Mouse (Mus musculus): ENCODE data around the gene Kcnn3.

Gene Kcnn3

DNA sequence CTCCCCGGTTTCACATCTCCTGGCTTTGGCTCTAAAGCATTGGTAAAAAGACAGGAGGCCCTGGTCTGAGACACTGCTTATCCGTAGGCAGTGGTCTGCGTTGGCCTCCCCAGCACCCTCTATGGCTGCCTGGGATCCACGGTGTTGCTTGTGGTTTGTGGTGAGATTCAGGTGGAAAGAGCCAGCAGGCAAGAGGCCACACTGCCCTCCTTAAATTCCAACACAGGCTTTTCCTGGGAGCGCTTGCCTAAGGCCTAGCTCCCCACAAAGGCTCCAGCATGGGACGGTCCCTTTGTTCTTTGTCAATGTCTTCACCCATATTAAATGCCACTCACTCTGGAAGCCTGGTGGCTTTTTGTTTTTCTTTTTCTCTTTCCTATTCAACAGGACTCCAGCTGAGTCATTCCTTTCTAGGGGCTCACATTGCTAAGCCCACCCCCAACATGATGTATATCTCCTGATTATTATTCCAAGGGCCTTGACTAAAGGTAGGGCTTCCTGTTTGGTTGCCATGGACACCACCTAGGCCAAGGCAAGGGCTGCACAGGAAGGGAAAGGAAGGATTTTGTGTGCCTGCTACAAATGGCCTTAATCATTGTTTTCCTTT, 127.4 kb downstream of the Kcnn3 start:
- no peak for TF ChIP-seq GATA4 (IDR thresholded peaks at IDR 0.05; ENCODE audit: insufficient replicate concordance, low read length)

- no peak for TF ChIP-seq GATA4 (IDR thresholded peaks at IDR 0.05; ENCODE audit: insufficient replicate concordance, low read length)
Observed at GRCm38 (mm10) chr3:89649890-89650289, 129.9 kb downstream of the Kcnn3 start.

GRCm38 (mm10) chr3:89653231-89653954, 133.4 kb downstream of the Kcnn3 start:
- no peak for TF ChIP-seq GATA4 (IDR thresholded peaks at IDR 0.05; ENCODE audit: insufficient replicate concordance, low read length)

GRCm38 (mm10) chr3:89657092-89657491, 137.1 kb downstream of the Kcnn3 start:
- TF ChIP-seq GATA4 (IDR thresholded peaks at IDR 0.05; ENCODE audit: insufficient replicate concordance, low read length) = no peak

GRCm38 (mm10) chr3:89658457-89658856, 138.5 kb downstream of the Kcnn3 start:
- TF ChIP-seq GATA4 (IDR thresholded peaks at IDR 0.05; ENCODE audit: insufficient replicate concordance, low read length) = no peak

DNA sequence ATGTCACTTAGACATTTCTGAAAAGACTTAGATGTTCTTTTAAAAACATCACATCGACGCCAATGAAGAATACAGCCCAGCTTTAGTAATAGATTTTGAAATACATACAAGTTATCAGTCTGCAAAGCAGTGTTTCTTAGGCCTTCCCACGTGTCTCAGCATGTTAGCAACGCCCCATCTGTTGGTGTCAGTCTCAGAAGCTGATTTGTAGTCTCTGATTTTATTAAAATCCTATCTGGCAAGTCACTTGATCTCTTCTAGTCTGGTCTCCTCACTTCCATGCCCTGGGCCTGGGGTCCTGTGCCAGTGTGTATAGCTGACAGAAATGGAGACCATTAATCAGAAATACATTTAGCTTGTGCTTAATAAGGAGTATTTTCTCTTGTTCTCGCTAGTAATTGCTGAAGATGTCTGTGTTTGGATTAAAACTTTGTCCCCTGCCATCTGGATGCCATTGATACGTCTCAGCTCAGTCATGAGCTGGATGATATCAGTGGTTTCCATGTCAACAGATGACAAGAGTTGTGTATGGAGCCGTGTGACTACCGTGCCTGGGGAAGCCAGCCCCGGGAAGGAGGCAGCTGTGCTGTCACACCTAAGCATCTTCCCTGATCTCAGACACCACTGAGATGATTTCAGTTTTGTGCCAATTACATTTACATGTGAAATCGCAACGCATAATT, 140.1 kb downstream of the Kcnn3 start:
- no peak for TF ChIP-seq GATA4 (IDR thresholded peaks at IDR 0.05; ENCODE audit: insufficient replicate concordance, low read length)

DNA sequence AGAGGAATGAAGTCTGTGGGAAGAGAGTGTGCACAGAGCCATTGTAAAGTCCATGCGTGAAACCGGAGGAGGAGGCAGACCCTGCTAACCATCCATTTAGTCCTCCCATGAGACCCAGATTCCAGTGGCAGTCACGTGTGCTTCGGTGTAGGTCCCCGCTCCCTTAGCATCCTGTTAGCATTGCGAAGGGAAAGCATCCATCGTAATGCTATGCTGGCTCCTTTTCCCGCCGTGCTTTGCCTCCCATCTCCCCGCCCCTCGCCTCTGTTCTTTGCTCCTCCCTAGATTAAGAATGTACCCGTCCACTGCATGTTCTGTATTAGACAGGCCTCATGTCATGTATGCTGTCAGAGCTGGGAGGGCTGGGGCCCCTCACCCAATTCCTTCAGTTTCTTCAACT, 144.8 kb downstream of the Kcnn3 start:
- TF ChIP-seq GATA4 (IDR thresholded peaks at IDR 0.05; ENCODE audit: insufficient replicate concordance, low read length) = no peak

DNA sequence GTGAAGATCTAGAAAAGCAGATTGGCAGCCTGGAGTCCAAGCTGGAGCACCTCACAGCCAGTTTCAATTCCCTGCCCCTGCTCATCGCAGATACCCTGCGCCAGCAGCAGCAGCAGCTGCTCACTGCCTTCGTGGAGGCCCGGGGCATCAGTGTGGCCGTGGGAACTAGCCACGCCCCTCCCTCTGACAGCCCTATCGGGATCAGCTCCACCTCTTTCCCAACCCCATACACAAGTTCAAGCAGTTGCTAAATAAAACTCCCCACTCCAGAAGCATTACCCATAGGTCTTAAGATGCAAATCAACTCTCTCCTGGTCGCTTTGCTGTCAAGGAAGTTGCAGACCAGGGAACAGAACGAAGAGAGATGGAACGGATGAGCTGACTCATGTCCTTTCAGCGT, 147.2 kb downstream of the Kcnn3 start:
- TF ChIP-seq GATA4 (IDR thresholded peaks at IDR 0.05; ENCODE audit: insufficient replicate concordance, low read length) = no peak

- no peak for TF ChIP-seq GATA4 (IDR thresholded peaks at IDR 0.05; ENCODE audit: insufficient replicate concordance, low read length)
Observed at GRCm38 (mm10) chr3:89671334-89671733, 151.4 kb downstream of the Kcnn3 start.

DNA sequence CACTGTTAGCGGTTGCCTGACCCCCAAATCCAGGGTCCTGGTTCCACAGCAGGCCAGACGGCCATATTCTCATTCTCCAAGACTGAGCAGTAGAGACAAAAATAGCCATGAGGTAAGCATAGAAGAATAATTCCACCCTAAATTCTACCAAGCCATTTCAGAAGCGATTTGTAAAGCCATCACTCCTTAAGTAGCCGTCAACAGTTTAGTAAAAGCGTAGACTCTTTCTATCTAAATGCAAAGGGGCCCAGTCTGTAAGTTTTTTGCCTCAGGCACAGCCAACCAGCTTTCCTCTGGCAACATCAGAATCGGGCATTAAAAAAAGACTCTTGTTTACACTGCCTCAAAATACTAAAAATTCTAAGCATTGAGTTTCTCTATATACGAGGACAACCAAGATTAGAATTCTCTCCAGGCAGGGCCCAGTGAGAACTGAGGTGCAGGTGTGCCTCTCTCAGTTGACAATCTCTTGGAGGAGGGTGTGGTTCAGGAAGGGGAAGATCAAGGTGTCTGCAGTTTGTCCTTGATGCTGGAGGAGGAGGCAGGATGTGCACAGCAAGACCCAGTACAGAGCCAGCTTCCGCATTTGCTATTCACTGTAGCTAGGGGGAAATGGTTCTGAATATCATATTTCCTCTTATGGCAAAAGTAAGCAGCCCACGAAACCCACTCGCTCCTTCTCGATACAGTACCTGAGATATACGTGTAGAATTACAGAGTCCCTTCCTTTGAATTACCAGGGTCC, 152.8 kb downstream of the Kcnn3 start:
- TF ChIP-seq GATA4 (IDR thresholded peaks at IDR 0.05; ENCODE audit: insufficient replicate concordance, low read length) = no peak

DNA sequence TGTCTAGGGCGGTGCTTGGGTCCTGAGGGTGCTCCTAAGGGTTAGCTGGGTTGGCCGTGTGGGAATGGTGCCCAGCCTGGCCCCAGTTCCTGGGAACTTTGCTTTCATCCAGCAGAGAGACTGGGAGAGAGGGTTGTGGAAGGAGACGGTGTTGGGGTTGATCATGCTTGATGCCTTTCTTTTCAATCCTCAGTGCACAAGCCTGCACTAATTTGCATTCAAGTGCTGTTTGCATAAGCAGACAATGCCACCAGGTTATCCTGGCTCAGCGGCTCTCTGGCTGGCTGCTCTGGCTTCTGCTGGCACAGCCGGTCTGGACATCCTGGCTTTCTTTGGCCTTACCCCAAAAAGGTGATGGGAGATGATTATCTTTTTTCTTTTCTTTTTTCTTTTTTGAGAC, 157.7 kb downstream of the Kcnn3 start:
- no peak for TF ChIP-seq GATA4 (IDR thresholded peaks at IDR 0.05; ENCODE audit: insufficient replicate concordance, low read length)

- no peak for TF ChIP-seq GATA4 (IDR thresholded peaks at IDR 0.05; ENCODE audit: insufficient replicate concordance, low read length)
Observed at GRCm38 (mm10) chr3:89686031-89686430, 166.1 kb downstream of the Kcnn3 start.

GRCm38 (mm10) chr3:89688694-89689581, 169.0 kb downstream of the Kcnn3 start:
- no peak for TF ChIP-seq GATA4 (IDR thresholded peaks at IDR 0.05; ENCODE audit: insufficient replicate concordance, low read length)

DNA sequence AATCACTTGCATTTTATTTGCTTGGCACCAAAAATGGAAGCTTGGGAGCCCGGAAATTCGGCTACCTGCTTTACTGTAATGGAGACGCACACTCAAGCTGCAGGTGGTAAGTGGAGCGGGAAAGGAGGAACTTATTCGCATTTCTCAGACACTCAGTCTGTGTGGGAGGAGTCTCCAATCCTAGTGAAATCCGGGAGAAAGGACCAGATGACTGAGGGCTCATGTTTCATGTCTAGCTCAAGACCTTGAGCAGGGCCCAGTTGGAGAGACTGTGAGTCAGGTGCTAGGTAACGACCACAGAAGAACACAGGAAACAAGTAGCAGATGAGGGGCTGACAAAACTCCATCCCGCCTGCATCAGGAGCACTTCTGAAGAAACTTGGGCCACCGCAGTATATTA, 171.8 kb downstream of the Kcnn3 start:
- no peak for TF ChIP-seq GATA4 (IDR thresholded peaks at IDR 0.05; ENCODE audit: insufficient replicate concordance, low read length)
